Mouse (Mus musculus): ENCODE measurements at regions not wholly inside any gene's neighbourhood (a gene's known extent, or its start where the extent isn't known, plus 50 kb on each side); places are given as distances from the start of the nearest gene placed in this dataset.

DNA sequence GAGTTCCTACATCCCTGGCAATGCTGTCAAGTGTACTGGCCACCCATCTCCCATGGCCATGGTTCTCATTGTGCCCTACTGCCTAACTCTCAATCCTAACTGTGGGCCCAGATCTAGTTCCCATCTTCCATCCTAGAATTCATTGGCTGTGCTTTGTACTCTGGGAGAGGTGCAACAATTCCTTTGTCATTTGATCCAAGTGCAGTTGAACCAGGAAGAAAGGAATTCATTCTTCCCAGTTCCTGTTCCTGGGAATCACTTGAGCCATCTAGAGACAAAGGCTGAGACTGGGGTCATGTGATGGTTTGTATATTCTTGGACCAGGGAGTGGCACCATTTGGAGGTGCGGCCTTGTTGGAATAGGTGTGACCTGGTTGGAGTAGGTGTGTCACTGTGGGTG, 152.0 kb upstream of the Wscd1 start:
- no peak for DNase-seq (ENCODE audit: low read depth, low spot score)
- no peaks in the 10 kb centered on the region for H3K79me2 ChIP-seq (ENCODE audit: control insufficient read depth, insufficient read depth, low read length, poor library complexity)
- H3K27me3 ChIP-seq (ENCODE audit: control insufficient read depth in 1 of 2, insufficient read depth in 2 of 2, low read length in 2 of 2), result no peaks in the 10 kb centered on the region
- H3K9me3 ChIP-seq (replicated peaks; ENCODE audit: insufficient read depth, low read length), result no peaks in the 10 kb centered on the region; the same call in 1 of the 2 replicates
- H3K4me3 ChIP-seq (ENCODE audit: control insufficient read depth in 1 of 2, insufficient read depth in 1 of 2, low read depth in 2 of 2, low read length in 2 of 2), result no peak overlapping the region
- no peaks in the 10 kb centered on the region for H3K36me3 ChIP-seq (ENCODE audit: control insufficient read depth in 1 of 2, insufficient read depth in 2 of 2, low read length in 2 of 2)
- no peaks in the 10 kb centered on the region for H3K4me1 ChIP-seq (ENCODE audit: control insufficient read depth in 1 of 2, insufficient read depth in 2 of 2, low read length in 2 of 2)
- no peak for TF ChIP-seq SMC3 (IDR thresholded peaks at IDR 0.05; ENCODE audit: low read depth, low read length)
- no peak for TF ChIP-seq USF2 (IDR thresholded peaks at IDR 0.05; ENCODE audit: borderline replicate concordance in 1 of 2, insufficient read depth in 1 of 2, low read depth in 1 of 2, low read length in 2 of 2)
- TF ChIP-seq ZMIZ1 (IDR thresholded peaks at IDR 0.05; ENCODE audit: low read depth, low read length), result no peak
- no peak for TF ChIP-seq JUND (IDR thresholded peaks at IDR 0.05; ENCODE audit: low read depth, low read length)
- TF ChIP-seq RAD21 (IDR thresholded peaks at IDR 0.05; ENCODE audit: low read depth, low read length), result no peak
- no peak for TF ChIP-seq MYB (IDR thresholded peaks at IDR 0.05; ENCODE audit: low read depth, low read length)
- no peak for TF ChIP-seq CHD1 (IDR thresholded peaks at IDR 0.05; ENCODE audit: low read depth, low read length)
- TF ChIP-seq GABPA (IDR thresholded peaks at IDR 0.05; ENCODE audit: low read depth, low read length), result no peak
- no peak for TF ChIP-seq BHLHE40 (IDR thresholded peaks at IDR 0.05; ENCODE audit: borderline replicate concordance, low read depth, low read length)
- no peak overlapping the region for H3K9ac ChIP-seq (ENCODE audit: control insufficient read depth, low read depth, low read length, poor library complexity, severe bottlenecking)
- H3K27ac ChIP-seq (ENCODE audit: control insufficient read depth, low read depth, low read length), result no peak overlapping the region

DNA sequence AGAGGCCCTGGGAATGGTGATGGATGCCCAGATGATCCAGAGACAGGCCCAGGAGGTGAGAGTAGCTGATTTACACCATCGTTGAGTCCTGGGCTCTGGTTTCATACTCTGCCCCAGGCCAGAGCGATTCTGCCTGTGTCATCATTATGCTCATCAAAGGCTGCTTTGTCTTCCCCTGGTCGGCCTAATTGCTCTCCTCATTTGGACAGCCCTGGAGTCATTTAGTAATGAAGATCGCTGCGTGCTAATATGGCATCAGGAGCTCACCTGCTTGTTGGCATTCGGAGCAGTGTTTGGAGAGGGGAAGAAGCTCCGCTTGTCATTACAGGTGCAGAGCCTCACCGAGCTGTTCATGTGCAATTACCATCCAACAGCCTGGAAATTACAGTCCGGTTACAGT, 138.9 kb upstream of the Wscd1 start:
- H3K79me2 ChIP-seq (ENCODE audit: control insufficient read depth, insufficient read depth, low read length, poor library complexity), result no peaks in the 10 kb centered on the region
- no peaks in the 10 kb centered on the region for H3K9me3 ChIP-seq (replicated peaks; ENCODE audit: insufficient read depth, low read length)
- H3K9ac ChIP-seq (ENCODE audit: control insufficient read depth, low read depth, low read length, poor library complexity, severe bottlenecking), result no peak overlapping the region
- H3K27me3 ChIP-seq (ENCODE audit: control insufficient read depth in 1 of 2, insufficient read depth in 2 of 2, low read length in 2 of 2), result no peaks in the 10 kb centered on the region
- no peak overlapping the region for H3K4me3 ChIP-seq (ENCODE audit: control insufficient read depth in 1 of 2, insufficient read depth in 1 of 2, low read depth in 2 of 2, low read length in 2 of 2)
- DNase-seq (ENCODE audit: low read depth, low spot score), result no peak
- no peak overlapping the region for H3K27ac ChIP-seq (ENCODE audit: control insufficient read depth, low read depth, low read length)
- H3K4me1 ChIP-seq (ENCODE audit: control insufficient read depth in 1 of 2, insufficient read depth in 2 of 2, low read length in 2 of 2), result no peaks in the 10 kb centered on the region
- no peak for TF ChIP-seq ZMIZ1 (IDR thresholded peaks at IDR 0.05; ENCODE audit: low read depth, low read length)
- no peak for TF ChIP-seq MYB (IDR thresholded peaks at IDR 0.05; ENCODE audit: low read depth, low read length)
- TF ChIP-seq NRF1 (IDR thresholded peaks at IDR 0.05; ENCODE audit: insufficient read depth, low read depth, low read length, poor library complexity, severe bottlenecking), result no peak
- TF ChIP-seq CHD2 (IDR thresholded peaks at IDR 0.05; ENCODE audit: low read length), result no peak
- no peak for TF ChIP-seq USF2 (IDR thresholded peaks at IDR 0.05; ENCODE audit: borderline replicate concordance in 1 of 2, insufficient read depth in 1 of 2, low read depth in 1 of 2, low read length in 2 of 2)
- no peak for TF ChIP-seq GABPA (IDR thresholded peaks at IDR 0.05; ENCODE audit: low read depth, low read length)
- TF ChIP-seq ELF1 (IDR thresholded peaks at IDR 0.05; ENCODE audit: low read depth, low read length), result no peak
- no peak for TF ChIP-seq MAZ (IDR thresholded peaks at IDR 0.05; ENCODE audit: low read depth, low read length)
- no peak for TF ChIP-seq CTCF (IDR thresholded peaks at IDR 0.05 in 2 of 3, conservative IDR thresholded peaks at IDR 0.05 in 1 of 3; ENCODE audit: control insufficient read depth in 1 of 3, insufficient read depth in 1 of 3, low read depth in 2 of 3, low read length in 3 of 3, poor library complexity in 1 of 3, severe bottlenecking in 1 of 3)
- no peak for TF ChIP-seq SIN3A (IDR thresholded peaks at IDR 0.05; ENCODE audit: low read length)
- TF ChIP-seq ETS1 (IDR thresholded peaks at IDR 0.05; ENCODE audit: low read depth, low read length), result no peak
- TF ChIP-seq NELFE (IDR thresholded peaks at IDR 0.05; ENCODE audit: low read depth, low read length), result no peak
- no peak for TF ChIP-seq MAX (IDR thresholded peaks at IDR 0.05; ENCODE audit: low read length)
- no peak for TF ChIP-seq RCOR1 (IDR thresholded peaks at IDR 0.05; ENCODE audit: low read depth, low read length)
- TF ChIP-seq ZKSCAN1 (IDR thresholded peaks at IDR 0.05; ENCODE audit: low read depth, low read length), result no peak
- TF ChIP-seq RAD21 (IDR thresholded peaks at IDR 0.05; ENCODE audit: low read depth, low read length), result no peak
- no peak for TF ChIP-seq E2F4 (IDR thresholded peaks at IDR 0.05; ENCODE audit: borderline replicate concordance, low read depth, low read length)
- TF ChIP-seq POLR2AphosphoS2 (IDR thresholded peaks at IDR 0.05; ENCODE audit: low read length), result no peak
- TF ChIP-seq TCF12 (IDR thresholded peaks at IDR 0.05; ENCODE audit: low read depth, low read length), result no peak
- H3K36me3 ChIP-seq (ENCODE audit: control insufficient read depth in 1 of 2, insufficient read depth in 2 of 2, low read length in 2 of 2), result no peaks in the 10 kb centered on the region
